Mouse (Mus musculus): ENCODE data around the gene Nfib. TPM values are rescaled to one million over a fixed set of nuclear protein-coding genes. Genes with fewer than 3 reads are reported as not detected.
A peak's percentile ranks its signal among the peaks of the same experiment; 100 is the strongest.

Gene Nfib
- polyA plus RNA-seq, 1 experiment from 2014 or later: 13.5 TPM

GRCm38 (mm10) chr4:82519935-82520334 is 185.6 kb downstream of the Nfib start:
- Histone ChIP-seq H3K27ac (ENCODE audit: low read depth, low read length) (no peak overlapping the region), H3K27me3 (replicated peaks; ENCODE audit: control insufficient read depth, insufficient read depth, low read length) (no peaks in the 10 kb centered on the region), H3K4me1 (replicated peaks; ENCODE audit: control insufficient read depth, insufficient read depth, low read length) (no peaks in the 10 kb centered on the region), H3K4me2 (replicated peaks; ENCODE audit: low read depth) (no peak overlapping the region), H3K4me3 (ENCODE audit: low read depth, low read length) (no peak overlapping the region), H3K36me3 (ENCODE audit: control insufficient read depth, insufficient read depth) (no peaks in the 10 kb centered on the region), H3K9ac (ENCODE audit: low read depth, low read length) (no peak overlapping the region), H3K9me3 (ENCODE audit: control insufficient read depth) (no peaks in the 10 kb centered on the region)
- TF ChIP-seq CTCF (IDR thresholded peaks at IDR 0.05; ENCODE audit: low read depth): no peak
- 95% methylated on average over 4 of the region's 4 CpGs for WGBS
- no peak for ATAC-seq

- ATAC-seq: no peak
- Histone ChIP-seq H3K4me1 (replicated peaks; ENCODE audit: control insufficient read depth, insufficient read depth, low read length) (no peaks in the 10 kb centered on the region), H3K27ac (ENCODE audit: low read depth, low read length) (no peak overlapping the region), H3K9ac (ENCODE audit: low read depth, low read length) (no peak overlapping the region), H3K4me3 (ENCODE audit: low read depth, low read length) (no peak overlapping the region), H3K27me3 (replicated peaks; ENCODE audit: control insufficient read depth, insufficient read depth, low read length) (no peaks in the 10 kb centered on the region), H3K36me3 (ENCODE audit: control insufficient read depth, insufficient read depth) (no peaks in the 10 kb centered on the region), H3K9me3 (ENCODE audit: control insufficient read depth) (no peaks in the 10 kb centered on the region), H3K4me2 (replicated peaks; ENCODE audit: low read depth) (no peak overlapping the region)
- 100% methylated on average over 1 of the region's 1 CpGs for WGBS
- no peak for TF ChIP-seq CTCF (IDR thresholded peaks at IDR 0.05; ENCODE audit: low read depth)
Observed at GRCm38 (mm10) chr4:82518132-82518531, 187.4 kb downstream of the Nfib start.

GRCm38 (mm10) chr4:82517311-82517710 is 188.2 kb downstream of the Nfib start:
- no peaks in the 10 kb centered on the region for H3K4me1 ChIP-seq (replicated peaks; ENCODE audit: control insufficient read depth, insufficient read depth, low read length)
- no peak overlapping the region for H3K27ac ChIP-seq (ENCODE audit: low read depth, low read length)
- H3K4me2 ChIP-seq (replicated peaks; ENCODE audit: low read depth): no peak overlapping the region
- no peak overlapping the region for H3K4me3 ChIP-seq (ENCODE audit: low read depth, low read length)
- no peaks in the 10 kb centered on the region for H3K27me3 ChIP-seq (replicated peaks; ENCODE audit: control insufficient read depth, insufficient read depth, low read length)
- no peak for ATAC-seq
- no peaks in the 10 kb centered on the region for H3K36me3 ChIP-seq (ENCODE audit: control insufficient read depth, insufficient read depth)
- no peaks in the 10 kb centered on the region for H3K9me3 ChIP-seq (ENCODE audit: control insufficient read depth)
- no peak overlapping the region for H3K9ac ChIP-seq (ENCODE audit: low read depth, low read length)
- no peak for TF ChIP-seq CTCF (IDR thresholded peaks at IDR 0.05; ENCODE audit: low read depth)
- 80% methylated on average over 7 of the region's 7 CpGs for WGBS

GRCm38 (mm10) chr4:82516211-82516795 is 189.2 kb downstream of the Nfib start:
- 77% methylated on average over 6 of the region's 6 CpGs for WGBS
- Histone ChIP-seq H3K9ac (ENCODE audit: low read depth, low read length) (no peak overlapping the region), H3K36me3 (ENCODE audit: control insufficient read depth, insufficient read depth) (no peaks in the 10 kb centered on the region), H3K4me2 (replicated peaks; ENCODE audit: low read depth) (no peak overlapping the region), H3K9me3 (ENCODE audit: control insufficient read depth) (no peaks in the 10 kb centered on the region), H3K4me1 (replicated peaks; ENCODE audit: control insufficient read depth, insufficient read depth, low read length) (no peaks in the 10 kb centered on the region), H3K27me3 (replicated peaks; ENCODE audit: control insufficient read depth, insufficient read depth, low read length) (no peaks in the 10 kb centered on the region), H3K4me3 (ENCODE audit: low read depth, low read length) (no peak overlapping the region), H3K27ac (ENCODE audit: low read depth, low read length) (no peak overlapping the region)
- TF ChIP-seq CTCF (IDR thresholded peaks at IDR 0.05; ENCODE audit: low read depth): no peak
- no peak for ATAC-seq

- H3K4me3 ChIP-seq (ENCODE audit: low read depth, low read length): no peak overlapping the region
- no peak for TF ChIP-seq CTCF (IDR thresholded peaks at IDR 0.05; ENCODE audit: low read depth)
- no peak for ATAC-seq
- no peaks in the 10 kb centered on the region for H3K4me1 ChIP-seq (replicated peaks; ENCODE audit: control insufficient read depth, insufficient read depth, low read length)
- 89% methylated on average over 8 of the region's 8 CpGs for WGBS
- no peak overlapping the region for H3K4me2 ChIP-seq (replicated peaks; ENCODE audit: low read depth)
- H3K9me3 ChIP-seq (ENCODE audit: control insufficient read depth): no peaks in the 10 kb centered on the region
- no peaks in the 10 kb centered on the region for H3K27me3 ChIP-seq (replicated peaks; ENCODE audit: control insufficient read depth, insufficient read depth, low read length)
- H3K9ac ChIP-seq (ENCODE audit: low read depth, low read length): no peak overlapping the region
- H3K27ac ChIP-seq (ENCODE audit: low read depth, low read length): no peak overlapping the region
- no peaks in the 10 kb centered on the region for H3K36me3 ChIP-seq (ENCODE audit: control insufficient read depth, insufficient read depth)
Observed at GRCm38 (mm10) chr4:82514921-82515320, 190.6 kb downstream of the Nfib start.

GRCm38 (mm10) chr4:82514373-82514772 is 191.2 kb downstream of the Nfib start:
- H3K4me3 ChIP-seq (ENCODE audit: low read depth, low read length): no peak overlapping the region
- H3K36me3 ChIP-seq (ENCODE audit: control insufficient read depth, insufficient read depth): no peaks in the 10 kb centered on the region
- H3K4me2 ChIP-seq (replicated peaks; ENCODE audit: low read depth): no peak overlapping the region
- WGBS: 26% methylated on average over 1 of the region's 1 CpGs
- no peak overlapping the region for H3K9ac ChIP-seq (ENCODE audit: low read depth, low read length)
- no peak overlapping the region for H3K27ac ChIP-seq (ENCODE audit: low read depth, low read length)
- ATAC-seq: no peak
- H3K27me3 ChIP-seq (replicated peaks; ENCODE audit: control insufficient read depth, insufficient read depth, low read length): no peaks in the 10 kb centered on the region
- no peaks in the 10 kb centered on the region for H3K9me3 ChIP-seq (ENCODE audit: control insufficient read depth)
- no peak for TF ChIP-seq CTCF (IDR thresholded peaks at IDR 0.05; ENCODE audit: low read depth)
- H3K4me1 ChIP-seq (replicated peaks; ENCODE audit: control insufficient read depth, insufficient read depth, low read length): no peaks in the 10 kb centered on the region

GRCm38 (mm10) chr4:82513426-82513750 is 192.2 kb downstream of the Nfib start:
- WGBS: under 1% methylated on average over 14 of the region's 14 CpGs
- peak overlapping the region; percentile 89 for H3K4me2 ChIP-seq (replicated peaks; ENCODE audit: low read depth)
- peak overlapping the region; percentile 36; the same call in 1 of the 2 replicates for H3K27ac ChIP-seq (ENCODE audit: low read depth, low read length)
- ATAC-seq: no peak; the same call in 1 of the 2 replicates
- H3K4me3 ChIP-seq (ENCODE audit: low read depth, low read length): peak overlapping the region; percentile 51
- peak overlapping the region; percentile 19; the same call in 1 of the 2 replicates for H3K9ac ChIP-seq (ENCODE audit: low read depth, low read length)
- no peaks in the 10 kb centered on the region for H3K36me3 ChIP-seq (ENCODE audit: control insufficient read depth, insufficient read depth)
- H3K9me3 ChIP-seq (ENCODE audit: control insufficient read depth): no peaks in the 10 kb centered on the region
- no peak for TF ChIP-seq CTCF (IDR thresholded peaks at IDR 0.05; ENCODE audit: low read depth)
- no peaks in the 10 kb centered on the region for H3K27me3 ChIP-seq (replicated peaks; ENCODE audit: control insufficient read depth, insufficient read depth, low read length)
- H3K4me1 ChIP-seq (replicated peaks; ENCODE audit: control insufficient read depth, insufficient read depth, low read length): no peaks in the 10 kb centered on the region

All from intestine, postnatal 0 days (tissue).